Mouse (Mus musculus): ENCODE data around the gene B4galnt2.

Gene B4galnt2

DNA sequence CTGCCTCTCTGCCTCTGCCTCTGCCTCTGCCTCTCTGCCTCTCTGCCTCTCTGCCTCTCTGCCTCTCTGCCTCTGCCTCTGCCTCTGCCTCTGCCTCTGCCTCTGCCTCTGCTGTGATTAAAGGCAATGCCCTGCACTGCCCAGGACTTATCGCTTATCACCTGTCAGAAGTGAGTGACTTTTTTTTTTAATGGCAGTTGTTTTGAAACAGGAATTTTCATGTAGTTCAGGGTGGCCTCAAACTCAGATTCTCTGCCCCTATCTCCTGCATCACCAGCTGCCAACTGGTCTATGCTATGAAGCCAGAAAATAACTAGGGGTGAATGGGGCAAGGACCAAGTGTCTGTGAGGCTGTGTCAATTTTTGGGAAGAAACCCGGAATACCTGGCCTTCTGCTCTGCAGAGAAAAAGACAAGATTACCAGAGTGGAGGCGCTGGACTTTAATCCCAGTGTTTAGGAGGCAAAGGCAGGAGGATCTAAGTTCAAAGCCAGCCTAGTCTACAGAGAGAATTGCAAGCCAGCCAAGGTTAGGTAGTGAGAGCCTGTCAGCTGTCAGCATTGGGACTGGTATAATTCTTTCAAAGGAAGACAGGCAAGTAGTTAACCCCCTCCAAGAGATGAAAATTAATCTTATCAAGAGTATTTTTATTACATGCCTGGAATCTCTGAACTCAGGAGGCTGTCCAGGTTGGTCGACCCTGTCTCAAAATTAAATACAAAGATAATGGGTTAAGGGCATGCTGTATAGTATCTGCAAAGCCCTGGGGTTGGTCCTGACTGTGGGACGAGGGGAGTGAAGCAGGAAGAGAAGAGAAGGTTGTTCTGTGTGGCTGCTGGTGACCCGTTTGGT is 88.1 kb downstream of the B4galnt2 start:
- no peak for DNase-seq (ENCODE audit: low read depth, low spot score)

DNA sequence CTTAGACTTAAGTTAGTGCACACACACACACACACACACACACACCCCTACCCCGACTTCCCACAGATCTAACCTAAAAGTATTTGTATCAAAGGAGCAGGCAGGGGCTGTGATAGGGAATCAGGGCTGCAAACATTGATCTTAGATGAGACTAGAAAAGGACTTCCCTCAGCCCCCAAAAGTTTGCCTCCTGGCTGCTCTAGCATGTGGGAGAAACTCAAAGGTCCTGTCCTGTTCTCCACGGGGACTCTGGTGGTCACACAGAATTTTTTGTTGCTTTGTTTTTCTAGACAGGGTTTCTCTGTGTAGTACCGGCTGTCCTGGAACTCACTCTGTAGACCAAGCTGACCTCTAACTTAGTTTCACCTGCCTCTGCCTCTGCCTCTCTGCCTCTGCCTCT is 89.1 kb downstream of the B4galnt2 start:
- DNase-seq (ENCODE audit: low read depth, low spot score) = no peak

DNA sequence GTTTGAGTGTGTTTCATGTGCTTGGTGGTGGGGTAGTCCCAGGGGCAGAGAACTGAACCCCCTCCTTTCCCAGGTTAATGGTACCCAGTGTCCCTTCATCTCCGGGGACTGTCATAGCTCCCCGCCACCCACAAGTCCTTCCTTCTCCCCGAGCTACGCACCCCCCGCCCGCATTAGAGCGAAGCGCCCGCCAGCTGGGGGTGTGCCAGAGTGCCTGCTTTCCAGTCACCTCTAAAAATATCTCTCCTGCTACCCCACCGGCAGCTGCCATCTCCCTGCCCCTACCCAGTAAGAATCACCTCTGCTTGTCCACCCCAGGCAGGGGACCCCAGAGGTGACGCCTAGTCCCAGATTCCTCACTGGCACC is 89.8 kb downstream of the B4galnt2 start:
- no peak for DNase-seq (ENCODE audit: low read depth, low spot score)

DNA sequence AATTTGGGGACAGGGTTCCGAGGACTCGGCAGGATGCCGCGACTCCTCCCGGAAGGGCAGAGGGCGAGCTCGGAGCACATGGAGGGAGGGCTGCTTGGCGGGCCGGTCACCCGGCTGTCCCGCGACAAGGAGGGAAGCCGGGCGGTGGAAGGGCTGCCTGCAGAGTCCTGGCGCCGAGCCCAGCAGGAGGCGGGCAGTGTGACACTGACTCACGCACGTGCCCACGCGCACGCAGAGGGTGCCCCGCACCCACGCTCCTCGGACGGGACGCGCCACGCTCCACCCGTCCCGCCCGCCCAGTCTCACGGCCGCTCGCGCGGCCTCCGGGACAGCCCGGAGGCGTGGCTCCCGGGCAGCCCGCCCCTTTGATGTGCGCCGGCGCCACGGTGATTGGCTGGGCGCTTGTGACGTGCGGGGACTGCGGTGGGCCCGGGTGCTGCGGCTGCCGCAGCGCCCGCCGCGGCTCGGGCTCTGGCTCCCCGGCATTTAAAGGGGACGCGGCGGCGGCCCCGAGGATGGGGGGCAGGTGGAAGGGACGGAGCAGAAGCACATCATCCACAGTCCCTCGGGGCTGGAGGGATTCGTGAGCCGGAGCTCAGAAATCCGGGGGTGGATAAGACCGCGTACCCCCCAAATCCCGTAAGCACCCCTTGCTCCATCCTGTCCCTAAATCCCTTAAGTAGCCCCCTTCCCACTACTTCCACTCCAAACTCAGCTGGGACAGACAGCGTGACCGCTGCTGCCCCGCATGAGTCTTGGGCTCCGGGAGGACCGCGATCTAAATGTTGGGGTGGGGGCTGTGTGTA is 90.4 kb downstream of the B4galnt2 start, which contains the start of gene Phospho1:
TSS of gene Phospho1 (plus strand) at position 429 of the 806 bp plus-strand sequence.
- peak; percentile 84 for DNase-seq (ENCODE audit: low read depth, low spot score)

DNA sequence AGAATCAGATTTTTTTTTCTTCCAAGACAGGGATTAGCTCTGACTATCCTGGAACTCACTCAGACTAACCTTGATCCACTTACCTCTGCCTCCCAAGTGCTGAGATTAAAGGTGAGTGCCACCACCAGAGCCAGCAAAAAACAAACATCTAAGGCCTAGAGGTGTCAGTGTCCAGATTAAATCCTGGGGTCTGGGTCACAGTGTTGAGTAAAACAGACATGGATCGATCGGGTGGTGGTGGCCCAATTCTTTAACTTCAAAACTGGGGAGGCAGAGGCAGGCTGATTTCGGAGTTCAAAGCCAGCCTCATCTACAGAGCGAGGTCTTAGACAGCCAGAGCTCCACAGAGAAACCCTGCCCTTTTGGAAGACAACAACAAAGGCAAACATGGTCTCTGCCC is 92.3 kb downstream of the B4galnt2 start:
- no peak for DNase-seq (ENCODE audit: low read depth, low spot score)

DNA sequence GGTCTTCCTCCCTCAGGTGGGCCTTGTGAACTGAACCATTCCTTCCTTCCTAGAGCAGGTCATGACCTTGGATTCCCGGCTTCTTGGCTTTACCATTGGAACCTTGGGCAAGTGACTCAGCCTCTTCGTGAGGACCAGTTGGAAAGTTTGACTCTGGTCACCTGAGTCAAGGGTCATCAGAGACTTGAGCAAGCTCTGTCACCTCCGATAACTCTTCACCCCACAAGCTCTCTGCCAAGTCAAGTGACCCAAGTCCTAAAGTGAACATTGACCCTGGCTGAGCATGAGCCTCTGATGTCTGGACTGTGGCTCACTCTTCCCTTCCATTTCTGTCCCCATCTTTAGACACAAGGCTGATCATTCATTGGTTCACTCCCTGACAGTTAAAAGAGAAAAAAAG is 93.2 kb downstream of the B4galnt2 start:
- DNase-seq (ENCODE audit: low read depth, low spot score) = no peak

DNA sequence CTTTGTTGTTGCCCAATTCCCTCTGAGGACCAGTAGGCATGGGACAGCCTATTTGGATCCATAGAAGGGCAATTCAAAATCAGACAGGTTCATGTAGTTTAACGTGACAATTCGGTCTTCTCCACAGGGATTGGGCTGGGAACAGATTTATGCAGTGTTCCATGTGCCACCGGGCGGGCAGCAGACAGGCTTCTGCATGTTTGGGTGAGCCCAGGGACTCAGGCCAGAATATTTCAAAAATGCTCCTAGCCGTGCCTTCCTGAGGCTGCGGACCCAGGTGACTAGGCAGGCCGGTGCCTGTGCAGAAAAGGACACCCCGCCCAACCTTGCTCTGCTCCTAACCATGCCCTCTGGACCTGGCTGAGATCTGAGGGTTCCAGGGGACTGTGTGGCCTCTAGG is 95.6 kb downstream of the B4galnt2 start:
- DNase-seq (ENCODE audit: low read depth, low spot score) = no peak
